Mouse (Mus musculus) embryonic facial prominence, embryonic 11.5 days (tissue): ENCODE measurements at regions not wholly inside any gene's neighbourhood (a gene's known extent, or its start where the extent isn't known, plus 50 kb on each side); places are given as distances from the start of the nearest gene placed in this dataset.

Experiments used
- ATAC-seq: fragments of 200-750 bp; cut with Nextera tagmentation; replicated peaks from 2 replicates; pipeline ENCODE4 v1.8.0; 2017; ENCODE audit warnings: low read depth; ENCODE audit not compliant: insufficient number of reproducible peaks, low FRiP score, low TSS enrichment
- DNase-seq: peaks from one replicate; pipeline ENCODE4 v3.0.0-alpha.2; 2015; ENCODE audit warnings: low spot score
- H3K27ac ChIP-seq: fragments of 300-500 bp; sonication (generic); replicated peaks from 2 replicates; pipeline ENCODE4 v1.5.1; 2014; ENCODE audit warnings: mild to moderate bottlenecking, low read depth, low read length, control low read depth
- H3K27me3 ChIP-seq: fragments of 300-500 bp; sonication (generic); 2 replicates; pipeline ENCODE4 v1.6.1; 2014; ENCODE audit warnings: mild to moderate bottlenecking, low read length, moderate library complexity, mixed read lengths; ENCODE audit not compliant: control insufficient read depth, insufficient read depth
- H3K36me3 ChIP-seq: fragments of 300-500 bp; sonication (generic); replicated peaks from 2 replicates; pipeline ENCODE4 v1.6.1; 2014; ENCODE audit warnings: low read depth, mild to moderate bottlenecking, low read length, moderate library complexity, mixed read lengths; ENCODE audit not compliant: control insufficient read depth, insufficient read depth
- H3K4me1 ChIP-seq: fragments of 300-500 bp; sonication (generic); 2 replicates; pipeline ENCODE4 v1.6.1; 2014; ENCODE audit warnings: low read length, mixed read lengths; ENCODE audit not compliant: control insufficient read depth, insufficient read depth
- H3K4me2 ChIP-seq: fragments of 300-500 bp; sonication (generic); 2 replicates; pipeline ENCODE4 v1.6.1; 2014; ENCODE audit warnings: low read depth, mild to moderate bottlenecking, control low read depth, low read length, moderate library complexity
- H3K4me3 ChIP-seq: fragments of 300-500 bp; sonication (generic); 2 replicates; pipeline ENCODE4 v1.5.1; 2014; ENCODE audit warnings: low read depth, low read length, control low read depth
- H3K9ac ChIP-seq: fragments of 300-500 bp; sonication (generic); replicated peaks from 2 replicates; pipeline ENCODE4 v1.6.1; 2014; ENCODE audit warnings: mild to moderate bottlenecking, control low read depth, low read length
- H3K9me3 ChIP-seq: fragments of 300-500 bp; sonication (generic); replicated peaks from 2 replicates; pipeline ENCODE4 v1.6.1; 2016; ENCODE audit warnings: mild to moderate bottlenecking, low read length, inconsistent platforms, mixed read lengths; ENCODE audit not compliant: control insufficient read depth
- WGBS: fragments of 180-500 bp; shearing (Covaris S2); extraction: QIAGEN DNeasy Blood & Tissue Kit; methylation state at CpG from one replicate; pipeline ENCODE4 v1.1.7; 2014; 5-methylcytosine and 5-hydroxymethylcytosine counted together

DNA sequence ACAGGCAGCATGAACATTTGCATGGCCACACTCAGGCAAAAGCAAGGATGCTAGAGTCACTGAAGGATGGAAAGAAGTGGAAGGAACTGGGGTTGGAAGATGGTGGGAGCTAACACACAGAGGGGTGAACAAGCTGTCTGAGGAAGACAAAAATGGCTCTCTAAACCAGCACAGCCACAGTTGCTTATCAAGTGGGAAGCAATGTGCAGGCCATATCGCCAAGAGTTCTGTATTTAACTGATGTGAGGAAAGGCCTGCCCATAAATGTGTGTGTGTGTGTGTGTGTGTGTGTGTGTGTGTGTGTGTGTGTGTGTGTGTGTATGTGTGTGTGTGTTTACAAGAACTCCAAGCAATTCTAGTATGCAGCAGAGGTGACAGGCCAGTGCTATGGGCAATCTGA lies 236.9 kb upstream of the Gm10192 start:
- Histone ChIP-seq H3K4me2 (no peak overlapping the region), H3K27ac (no peak overlapping the region), H3K9ac (no peak overlapping the region), H3K27me3 (no peaks in the 10 kb centered on the region), H3K4me3 (no peak overlapping the region), H3K9me3 (no peaks in the 10 kb centered on the region), H3K36me3 (no peaks in the 10 kb centered on the region), H3K4me1 (no peaks in the 10 kb centered on the region)
- DNase-seq: no peak
- no peak for ATAC-seq
- 95% methylated on average over 1 of the region's 1 CpGs for WGBS

DNA sequence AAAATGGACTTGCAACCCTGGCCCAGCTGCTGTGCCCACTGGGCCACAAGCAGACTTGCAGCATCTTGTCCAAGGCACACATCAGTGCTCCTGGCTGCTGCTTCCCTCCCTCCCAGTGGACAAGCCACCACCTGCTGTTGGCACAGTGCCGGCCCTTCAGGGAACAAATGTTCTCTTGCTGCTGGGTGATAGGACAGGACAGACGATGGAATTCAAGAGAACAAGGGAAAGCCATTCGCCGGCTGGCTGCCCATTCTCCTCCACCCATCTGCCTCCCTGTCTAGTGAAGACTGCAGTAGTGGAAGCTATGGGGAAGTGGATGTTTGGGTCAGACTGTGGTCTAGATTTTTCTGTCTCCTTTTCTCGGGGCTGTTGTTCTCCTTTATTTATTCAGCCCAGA lies 235.7 kb upstream of the Gm10192 start:
- WGBS: 36% methylated on average over 5 of the region's 5 CpGs
- H3K9me3 ChIP-seq: no peaks in the 10 kb centered on the region
- H3K27ac ChIP-seq: no peak overlapping the region
- no peaks in the 10 kb centered on the region for H3K4me1 ChIP-seq
- H3K36me3 ChIP-seq: no peaks in the 10 kb centered on the region
- no peak overlapping the region for H3K4me3 ChIP-seq
- peak; percentile 62; the same call in 1 of the 2 replicates for ATAC-seq
- no peak overlapping the region for H3K4me2 ChIP-seq
- H3K27me3 ChIP-seq: no peaks in the 10 kb centered on the region
- peak; percentile 9 for DNase-seq
- no peak overlapping the region for H3K9ac ChIP-seq

DNA sequence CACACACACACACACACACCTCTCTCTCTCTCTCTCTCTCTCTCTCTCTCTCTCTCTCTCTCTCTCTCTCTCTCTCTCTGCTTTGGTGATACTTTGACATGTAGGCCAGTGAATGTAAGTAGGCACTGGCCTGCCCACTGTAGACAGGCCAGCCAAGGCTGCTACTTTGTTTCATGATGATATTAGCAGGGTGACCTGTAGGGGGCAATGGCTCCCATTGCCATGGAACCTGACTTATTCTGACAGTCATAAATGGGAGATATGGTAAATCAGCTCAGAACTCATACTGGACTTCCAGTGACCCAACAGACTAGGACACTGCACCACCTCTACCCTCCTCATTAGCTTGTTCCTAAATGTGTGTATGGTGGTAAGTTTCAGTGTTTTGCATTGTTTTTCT lies 235.0 kb upstream of the Gm10192 start:
- DNase-seq: no peak

DNA sequence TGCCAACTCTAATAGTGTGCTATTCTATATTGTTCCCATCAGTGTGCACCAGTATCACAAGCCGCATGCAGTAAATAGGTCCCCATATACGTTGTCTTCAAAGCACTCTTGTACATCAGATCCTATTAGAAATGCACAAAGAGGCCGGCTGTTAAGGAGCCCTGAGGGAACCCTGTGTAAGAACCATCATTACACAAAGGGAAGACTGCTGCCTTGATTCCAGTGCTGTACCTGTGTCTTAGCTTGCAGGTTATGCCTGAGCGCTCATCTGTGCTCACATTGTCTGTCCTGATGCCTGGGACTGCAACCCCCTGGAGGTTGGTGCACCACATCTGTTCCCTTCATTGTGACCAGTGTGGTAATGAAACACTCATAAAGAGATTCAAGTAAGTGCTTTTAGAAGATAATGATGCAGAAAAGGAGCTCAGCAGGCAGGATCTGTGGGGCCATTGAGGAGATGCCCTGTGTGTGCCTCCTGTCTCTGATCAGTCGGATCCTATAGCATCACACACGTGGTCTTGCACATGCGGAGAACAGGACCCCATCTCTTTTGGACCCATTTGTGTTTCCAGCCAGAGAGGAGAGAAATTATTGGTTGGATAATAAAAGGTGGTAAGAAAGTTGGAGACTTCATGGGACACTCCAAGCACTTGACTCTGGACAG lies 225.8 kb upstream of the Gm10192 start:
- no peak overlapping the region for H3K9ac ChIP-seq
- H3K4me1 ChIP-seq: no peaks in the 10 kb centered on the region
- no peak overlapping the region for H3K4me2 ChIP-seq
- H3K9me3 ChIP-seq: no peaks in the 10 kb centered on the region
- no peak overlapping the region for H3K27ac ChIP-seq
- DNase-seq (no peak), ATAC-seq (peak; percentile 48; the same call in 1 of the 2 replicates)
- 54% methylated on average over 7 of the region's 7 CpGs for WGBS
- no peaks in the 10 kb centered on the region for H3K27me3 ChIP-seq
- H3K4me3 ChIP-seq: no peak overlapping the region
- no peaks in the 10 kb centered on the region for H3K36me3 ChIP-seq

More for the DNA sequence above, 235.0 kb upstream of the Gm10192 start:
- no peaks in the 10 kb centered on the region for H3K9me3 ChIP-seq
- no peak overlapping the region for H3K4me3 ChIP-seq
- no peak for ATAC-seq
- H3K27ac ChIP-seq: no peak overlapping the region
- no peaks in the 10 kb centered on the region for H3K36me3 ChIP-seq
- no peak overlapping the region for H3K4me2 ChIP-seq
- no peak overlapping the region for H3K9ac ChIP-seq
- H3K27me3 ChIP-seq: no peaks in the 10 kb centered on the region
- no peaks in the 10 kb centered on the region for H3K4me1 ChIP-seq

DNA sequence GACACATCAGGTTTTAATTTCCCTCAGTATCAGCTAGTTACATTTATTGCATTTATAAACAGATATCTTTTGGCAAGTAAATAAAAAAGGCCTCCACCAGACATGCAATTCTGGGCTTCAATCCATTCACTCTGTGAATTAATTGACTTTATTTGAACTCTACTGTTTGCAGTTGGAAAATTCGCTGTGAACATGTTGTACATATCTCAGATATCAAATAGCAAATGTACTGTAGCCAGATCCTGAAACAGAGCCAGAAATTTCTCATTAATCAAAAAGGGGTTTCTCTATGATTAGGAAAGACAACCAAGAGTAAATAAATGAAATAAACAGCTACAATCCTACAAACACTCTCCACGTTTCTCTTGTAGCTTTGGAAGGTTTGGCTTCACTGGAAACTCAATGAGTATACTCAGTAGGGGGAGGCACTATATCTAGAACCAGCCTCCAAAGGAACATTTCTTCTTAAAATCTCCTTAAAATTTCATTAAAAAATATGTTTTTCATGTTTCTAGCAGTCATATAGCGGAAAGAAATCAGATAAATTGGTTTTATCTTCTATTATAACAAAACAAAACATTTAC lies 211.8 kb upstream of the Gm10192 start:
- Histone ChIP-seq H3K27ac (no peak overlapping the region), H3K9ac (no peak overlapping the region), H3K4me3 (no peak overlapping the region), H3K36me3 (no peaks in the 10 kb centered on the region), H3K4me1 (no peaks in the 10 kb centered on the region), H3K27me3 (no peaks in the 10 kb centered on the region), H3K9me3 (no peaks in the 10 kb centered on the region), H3K4me2 (no peak overlapping the region)
- ATAC-seq: no peak
- WGBS: 79% methylated on average over 3 of the region's 3 CpGs
- no peak for DNase-seq

DNA sequence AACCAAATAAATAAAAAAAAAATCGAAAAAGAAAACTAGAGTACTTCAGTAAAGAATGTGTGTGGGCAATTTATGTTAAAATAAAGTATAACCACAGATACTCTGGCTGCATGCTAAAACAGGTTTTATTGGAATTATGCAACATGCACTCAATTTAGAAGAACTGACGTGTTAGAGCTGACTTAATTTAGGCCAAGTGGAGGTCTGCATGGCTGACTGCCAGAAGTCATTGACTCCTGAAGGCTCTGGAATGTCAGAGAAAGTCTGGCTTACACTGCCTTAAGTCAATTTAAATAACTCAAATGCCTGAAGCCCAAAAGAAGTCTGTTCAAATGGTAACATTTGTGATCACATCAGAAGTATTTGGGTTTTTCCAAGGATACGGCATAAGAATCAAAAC lies 198.1 kb upstream of the Gm10192 start:
- ATAC-seq: no peak
- 53% methylated on average over 3 of the region's 3 CpGs for WGBS

DNA sequence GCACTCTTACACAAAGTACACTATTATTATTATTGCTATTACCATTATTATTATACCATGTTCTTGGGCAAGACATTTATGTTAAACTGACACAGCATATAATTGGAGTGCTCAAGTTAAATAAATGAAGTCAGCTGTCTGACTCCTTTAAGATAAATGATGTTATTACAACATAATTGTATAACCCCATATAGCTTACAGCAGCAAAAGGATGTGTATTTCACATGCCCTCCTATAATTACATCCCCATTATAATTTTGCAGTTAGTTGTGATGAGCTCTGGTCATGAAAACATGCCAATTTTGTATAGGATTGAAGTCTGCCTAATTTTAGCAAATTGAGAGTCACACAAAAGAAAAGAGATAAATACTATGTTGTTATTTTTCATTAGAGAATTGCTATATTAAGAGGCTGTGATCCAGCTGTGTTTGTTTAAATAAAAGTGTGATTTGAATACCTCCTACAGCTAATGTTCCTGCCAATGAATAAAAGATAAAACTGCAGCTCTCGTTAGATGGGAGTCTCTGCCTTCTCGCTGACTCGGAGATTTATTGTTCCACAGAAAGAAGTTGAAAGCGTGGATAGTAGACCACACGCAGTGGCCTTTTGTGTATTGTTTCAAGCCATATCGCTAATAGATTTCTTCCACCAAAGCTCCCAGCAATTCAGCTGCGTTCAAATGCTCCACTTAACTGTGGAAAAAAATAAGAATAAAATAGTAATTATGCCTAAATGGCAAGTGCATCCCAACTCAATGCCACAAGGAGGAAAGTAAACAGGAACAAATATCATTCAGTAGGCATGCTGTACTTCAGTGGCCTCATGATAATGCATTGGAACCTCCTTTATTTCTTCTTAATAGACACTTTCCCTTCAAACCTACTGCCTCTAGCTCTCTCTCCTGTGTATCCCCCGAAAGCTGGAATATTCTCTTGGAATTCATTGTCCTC lies 194.9 kb upstream of the Gm10192 start:
- 58% methylated on average over 8 of the region's 8 CpGs for WGBS
- ATAC-seq (no peak), DNase-seq (no peak)
- no peak overlapping the region for H3K4me2 ChIP-seq
- no peak overlapping the region for H3K27ac ChIP-seq
- no peak overlapping the region for H3K9ac ChIP-seq
- no peaks in the 10 kb centered on the region for H3K36me3 ChIP-seq
- no peak overlapping the region for H3K4me3 ChIP-seq
- H3K4me1 ChIP-seq: no peaks in the 10 kb centered on the region
- no peaks in the 10 kb centered on the region for H3K9me3 ChIP-seq
- no peaks in the 10 kb centered on the region for H3K27me3 ChIP-seq

More for the DNA sequence above, 198.1 kb upstream of the Gm10192 start:
- H3K9me3 ChIP-seq: no peaks in the 10 kb centered on the region
- DNase-seq: peak; percentile 17
- H3K4me1 ChIP-seq: no peaks in the 10 kb centered on the region
- H3K27me3 ChIP-seq: no peaks in the 10 kb centered on the region
- no peak overlapping the region for H3K4me3 ChIP-seq
- H3K4me2 ChIP-seq: no peak overlapping the region
- H3K27ac ChIP-seq: no peak overlapping the region
- no peaks in the 10 kb centered on the region for H3K36me3 ChIP-seq
- no peak overlapping the region for H3K9ac ChIP-seq

DNA sequence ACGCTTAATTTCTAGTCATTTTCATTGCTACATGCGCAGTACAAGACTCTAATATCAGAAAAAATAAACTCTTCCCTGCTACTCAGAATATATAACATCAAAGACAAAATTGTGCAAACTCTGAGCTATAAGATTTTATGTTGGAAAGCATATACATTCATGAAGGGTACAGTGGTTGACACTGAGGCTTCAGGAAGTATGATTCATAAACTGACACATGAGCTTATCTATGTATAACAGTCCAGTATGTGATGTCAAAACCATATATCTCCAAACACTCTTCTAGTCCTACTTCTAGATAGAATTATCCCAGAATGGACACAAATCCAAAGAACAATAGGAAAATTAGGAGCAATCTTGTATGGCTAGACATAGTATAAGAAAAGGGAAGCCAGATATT lies 177.5 kb upstream of the Gm10192 start:
- Histone ChIP-seq H3K4me3 (no peak overlapping the region), H3K36me3 (no peaks in the 10 kb centered on the region), H3K27ac (no peak overlapping the region), H3K9ac (no peak overlapping the region), H3K4me2 (no peak overlapping the region), H3K9me3 (no peaks in the 10 kb centered on the region), H3K4me1 (no peaks in the 10 kb centered on the region), H3K27me3 (no peaks in the 10 kb centered on the region)
- no peak for ATAC-seq
- no peak for DNase-seq
- WGBS: 86% methylated on average over 2 of the region's 2 CpGs
